Mouse (Mus musculus) thymus, postnatal 36 days (tissue): ENCODE measurements at regions not wholly inside any gene's neighbourhood (a gene's known extent, or its start where the extent isn't known, plus 50 kb on each side); places are given as distances from the start of the nearest gene placed in this dataset.
A peak's percentile ranks its signal among the peaks of the same experiment; 100 is the strongest.

ENCODE experiments used
- DNase-seq, 2 experiments: peaks; one replicate each; pipeline ENCODE4 v3.0.0; 2022; ENCODE audit warnings: mixed read lengths in 2 of 2

DNA sequence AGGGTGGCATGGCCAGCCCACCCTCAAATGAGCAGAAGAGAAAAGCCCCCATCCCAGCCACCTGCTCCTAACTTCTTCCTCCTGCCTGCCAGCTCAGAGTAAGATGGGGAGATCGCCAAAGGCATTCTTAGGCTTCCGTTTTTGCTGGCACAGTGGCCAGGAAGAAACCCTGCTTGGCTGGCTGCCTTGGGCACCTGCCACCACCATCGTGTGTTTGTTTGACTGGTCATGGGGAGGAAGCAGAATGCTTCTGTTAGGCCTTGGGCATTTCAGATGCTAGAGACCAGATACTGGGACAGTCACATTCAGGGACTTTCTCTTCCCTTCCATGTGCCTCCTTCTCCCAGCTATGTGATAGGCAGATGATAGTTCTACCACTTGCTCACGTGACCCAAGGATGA, 1283.7 kb upstream of the A1bg start:
- DNase-seq = no peak

DNA sequence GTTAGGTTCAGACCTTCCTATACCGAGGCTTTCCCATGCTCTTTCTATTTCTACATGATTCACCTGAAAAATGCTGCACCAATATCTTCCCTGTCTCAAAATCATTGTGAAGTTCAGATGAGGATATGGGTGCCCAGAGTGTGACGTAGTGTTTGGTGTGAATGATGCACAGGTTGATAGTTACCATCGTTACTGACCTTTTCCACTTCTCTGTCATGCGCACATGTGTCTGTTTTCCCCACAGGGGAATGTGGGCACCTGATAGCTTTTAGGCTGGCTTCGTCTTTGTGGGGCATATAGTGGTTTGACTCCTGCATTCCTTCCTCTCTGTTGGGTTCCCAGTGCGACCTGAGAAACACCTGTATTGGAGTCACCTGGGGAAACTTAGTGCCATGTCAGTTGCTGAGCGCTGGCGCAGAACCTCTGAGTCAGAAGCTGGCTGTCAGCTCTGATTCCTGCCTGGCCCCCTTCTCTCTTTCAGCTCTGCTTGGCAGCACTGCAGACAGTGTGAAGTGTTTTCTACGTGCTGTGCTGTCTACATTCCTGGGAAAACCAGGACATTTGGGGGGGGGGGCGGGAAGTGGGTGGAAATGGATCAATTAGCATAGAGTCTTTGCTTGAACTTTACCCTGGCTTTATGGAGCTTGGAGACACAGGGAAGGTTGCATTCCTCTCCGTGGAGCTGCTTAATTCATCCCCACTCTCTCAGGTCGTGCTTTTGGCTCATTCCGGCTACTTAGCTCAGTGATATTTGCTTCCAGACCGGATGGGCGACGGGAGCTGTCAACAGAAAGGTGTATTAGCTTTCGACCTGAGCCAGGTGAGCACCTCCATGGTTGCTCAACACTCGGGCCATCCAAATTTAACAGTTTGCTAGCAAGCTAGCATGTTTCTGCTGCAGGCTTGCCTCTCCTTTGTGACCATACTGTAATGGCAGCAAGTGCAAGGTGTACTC, 1281.4 kb upstream of the A1bg start:
- DNase-seq = no peak

DNA sequence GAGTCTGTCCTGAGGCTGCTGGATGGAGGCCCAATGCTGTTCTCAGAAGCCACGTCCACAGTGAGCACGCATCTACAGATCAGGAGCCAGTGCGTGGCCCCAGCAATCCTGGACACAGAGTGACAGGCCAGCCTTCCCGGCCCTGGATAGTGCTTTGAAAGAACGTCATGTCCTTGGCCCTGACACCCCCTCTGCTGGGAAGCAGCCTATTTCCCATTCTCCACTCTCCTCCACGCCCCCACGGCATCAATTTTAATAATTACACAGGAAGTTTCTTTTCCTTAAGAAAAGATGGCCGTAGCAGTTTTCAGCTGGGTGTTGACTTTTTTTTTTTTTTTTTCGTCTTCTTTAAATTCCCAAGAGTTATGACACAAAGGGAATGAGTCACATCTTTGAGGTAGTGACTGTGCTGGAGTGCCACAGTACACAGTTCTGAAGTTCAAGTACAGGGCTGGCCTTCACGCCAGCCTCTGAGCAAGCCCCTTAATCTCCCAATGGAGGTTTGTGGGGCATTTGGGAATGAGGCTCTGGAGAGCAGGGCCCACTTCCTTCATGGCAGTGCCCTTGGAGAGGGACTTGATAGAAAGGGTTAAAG, 1280.1 kb upstream of the A1bg start:
- no peak for DNase-seq

DNA sequence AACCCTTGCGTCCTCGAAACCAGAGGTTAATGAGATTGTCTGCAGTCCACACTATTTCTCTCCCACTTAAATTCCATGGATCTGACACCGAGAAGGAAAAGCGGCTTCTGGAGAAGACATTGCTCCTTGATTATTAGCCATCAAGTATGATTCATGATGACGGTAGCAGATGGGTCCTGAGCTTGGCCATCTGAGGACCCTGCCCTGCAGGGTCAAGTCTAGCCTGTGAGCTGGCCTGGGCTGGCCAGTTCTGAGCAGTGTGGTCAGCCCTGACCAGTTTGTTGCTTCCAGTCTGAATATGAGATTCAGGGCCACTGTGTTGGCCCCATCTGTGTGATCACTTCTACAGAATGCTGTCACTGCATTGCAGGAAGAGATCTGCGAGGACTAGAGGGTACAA, 1275.9 kb upstream of the A1bg start:
- no peak for DNase-seq

DNA sequence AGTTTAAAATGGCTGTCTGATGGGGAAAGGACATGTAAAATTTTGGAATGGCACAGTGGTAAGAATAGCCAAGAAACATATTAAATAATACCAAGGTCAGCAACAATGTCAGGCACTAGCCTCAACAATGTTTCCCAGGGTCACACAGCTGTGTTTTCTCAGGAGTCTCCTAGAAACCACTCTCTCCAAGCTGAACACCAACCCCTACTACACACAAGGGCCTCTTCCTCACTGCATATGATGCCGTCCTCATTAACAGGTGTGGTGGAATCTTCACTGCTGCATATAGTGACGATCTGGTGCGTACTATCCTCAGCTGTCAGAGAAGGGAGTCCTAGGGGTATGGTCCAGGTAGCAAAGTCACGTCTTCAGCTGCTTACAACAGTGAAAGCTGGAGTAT, 1275.4 kb upstream of the A1bg start:
- DNase-seq = no peak

DNA sequence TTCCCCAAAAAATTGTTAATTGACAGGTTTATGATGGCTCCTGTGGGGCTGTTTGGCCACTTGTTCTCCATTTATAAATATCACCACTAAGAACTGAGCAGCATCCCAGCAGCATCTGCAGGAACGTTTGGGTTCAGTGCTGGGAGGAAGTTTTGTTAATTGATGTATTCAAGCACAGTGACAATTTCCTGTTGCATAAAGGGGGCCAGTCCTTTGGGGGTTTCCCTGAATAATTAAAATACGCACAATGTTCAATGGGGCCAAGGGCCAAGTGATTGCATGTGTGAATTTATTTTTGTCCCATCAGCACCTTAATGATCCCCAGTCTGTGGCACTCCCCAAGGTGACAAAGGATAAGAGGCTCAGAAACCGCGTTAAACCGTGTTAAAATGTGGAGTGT, 1272.6 kb upstream of the A1bg start:
- no peak for DNase-seq

DNA sequence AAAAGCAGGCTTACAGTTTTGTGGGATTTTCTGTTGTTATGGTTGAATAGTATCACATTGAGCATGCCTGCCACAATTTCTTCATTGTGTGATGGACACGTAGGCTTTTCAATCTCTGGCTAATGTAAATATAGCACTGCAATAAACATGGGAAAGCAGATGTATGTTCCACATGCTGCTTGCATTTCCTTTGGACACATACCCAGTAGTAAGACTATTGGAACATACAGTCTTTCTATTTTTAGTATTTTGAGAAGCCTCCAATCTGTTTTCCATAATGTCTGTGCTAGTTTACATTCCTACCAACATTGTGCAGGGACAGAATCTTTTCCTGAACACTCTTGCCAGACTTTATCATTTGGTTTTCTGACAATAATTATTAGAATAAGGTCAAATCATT, 1269.9 kb upstream of the A1bg start:
- DNase-seq = no peak

DNA sequence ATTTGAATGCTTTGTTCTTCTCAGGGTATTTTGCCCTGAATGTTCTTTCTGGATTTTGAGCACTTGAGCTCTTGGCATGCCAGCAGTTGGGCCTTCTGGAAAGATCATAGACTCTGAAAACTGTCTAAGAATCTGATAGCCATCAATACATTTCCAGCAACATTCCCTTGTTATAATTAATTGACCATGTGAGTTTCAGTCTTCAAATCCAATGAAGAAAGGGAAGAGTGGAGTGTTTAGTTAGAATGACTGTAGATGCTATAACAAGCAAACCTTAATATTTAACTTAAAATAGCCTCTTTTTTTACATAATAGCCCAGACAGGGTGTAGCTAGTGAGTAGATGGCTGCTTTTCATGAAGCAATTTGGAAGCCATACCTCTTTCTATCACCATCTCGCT, 1268.8 kb upstream of the A1bg start:
- no peak for DNase-seq

DNA sequence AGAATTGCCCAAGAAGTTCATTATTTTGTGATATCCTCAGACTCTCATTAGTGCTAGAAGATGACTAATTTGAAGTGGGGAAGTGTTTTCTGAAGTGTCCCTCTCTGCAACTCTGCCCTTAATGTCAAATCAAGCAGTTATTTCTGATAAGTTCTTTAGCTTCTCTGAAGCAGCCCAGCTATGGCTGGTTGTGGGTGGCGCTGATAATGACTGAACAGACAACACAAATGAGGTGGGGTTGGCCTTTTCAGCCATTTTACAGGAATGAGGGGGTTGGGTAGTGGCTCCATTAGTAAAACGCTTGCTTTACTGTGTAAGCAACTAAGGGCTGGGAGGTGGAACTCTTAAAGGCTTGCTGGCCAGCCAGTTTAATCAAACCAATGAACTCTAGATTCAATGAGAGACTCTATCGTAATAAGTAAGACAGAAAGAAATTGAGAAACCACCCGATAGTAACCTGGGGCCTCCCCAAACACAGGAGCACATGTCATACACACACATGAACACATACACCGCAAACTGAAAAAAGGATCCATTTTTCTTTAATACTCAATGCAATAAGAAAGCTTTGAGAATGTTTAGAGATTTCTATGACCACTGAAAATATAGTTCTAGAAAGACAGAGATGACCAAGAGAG, 1268.3 kb upstream of the A1bg start:
- DNase-seq = no peak

DNA sequence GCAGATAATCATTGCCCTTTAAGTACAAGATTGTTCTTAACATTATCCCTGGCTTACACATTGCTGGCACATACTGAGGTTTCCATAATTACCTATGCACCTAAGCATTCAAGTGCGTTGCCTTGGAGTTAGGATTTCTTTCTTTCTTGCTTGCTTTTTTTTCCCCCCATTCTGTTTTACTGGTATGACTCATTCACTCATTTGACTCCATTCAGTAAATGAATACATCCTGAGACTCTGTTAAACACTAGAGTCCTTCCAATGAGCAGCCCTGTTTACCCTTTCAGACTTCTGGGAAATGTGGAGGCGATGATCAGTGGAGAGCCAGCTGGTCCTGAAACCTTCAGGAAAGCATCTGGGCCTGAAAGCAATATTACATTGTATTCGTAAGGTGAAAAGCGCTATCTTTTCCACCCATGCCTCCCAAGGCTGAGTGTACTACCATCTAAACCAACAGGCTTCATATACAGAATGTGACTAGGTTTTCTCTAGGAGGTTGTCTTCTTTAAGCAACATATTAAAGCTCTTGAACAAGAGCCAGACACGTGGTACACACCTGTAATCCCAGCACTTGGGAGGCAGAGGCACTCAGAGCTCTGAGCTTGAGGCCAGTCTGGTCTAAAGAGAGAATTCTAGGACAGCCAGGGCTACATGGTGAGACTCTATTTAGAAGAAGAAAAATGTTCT, 1267.6 kb upstream of the A1bg start:
- DNase-seq = no peak

DNA sequence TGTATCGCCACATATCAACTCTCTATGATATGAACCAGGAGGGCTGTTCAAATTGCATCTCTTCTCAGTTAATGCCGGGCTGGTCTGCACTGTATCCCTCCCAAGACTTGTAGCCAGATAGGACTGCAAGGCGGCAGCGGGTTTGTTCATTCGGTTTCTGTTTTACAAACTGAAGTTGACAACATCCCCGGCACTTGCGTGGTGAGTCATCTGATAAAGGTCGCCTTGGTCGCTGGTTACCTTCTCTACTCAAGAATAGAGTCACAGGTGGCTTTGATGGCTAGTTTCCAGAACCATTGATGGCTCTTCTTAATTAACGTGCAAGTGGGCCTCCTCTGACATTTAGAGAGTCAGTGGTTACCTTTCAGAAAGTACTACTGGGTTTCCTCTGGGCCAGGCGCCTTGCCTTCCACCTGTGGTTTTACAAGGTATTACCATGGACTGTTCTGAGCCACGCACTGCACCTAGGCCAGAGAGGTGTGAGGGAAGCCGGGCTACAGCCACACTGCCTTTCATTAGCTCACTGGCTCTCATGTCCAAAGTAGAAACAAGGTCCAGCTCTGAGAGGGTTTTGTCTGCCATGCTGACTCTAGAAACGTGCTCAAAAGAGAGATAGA, 1266.9 kb upstream of the A1bg start:
- no peak for DNase-seq

DNA sequence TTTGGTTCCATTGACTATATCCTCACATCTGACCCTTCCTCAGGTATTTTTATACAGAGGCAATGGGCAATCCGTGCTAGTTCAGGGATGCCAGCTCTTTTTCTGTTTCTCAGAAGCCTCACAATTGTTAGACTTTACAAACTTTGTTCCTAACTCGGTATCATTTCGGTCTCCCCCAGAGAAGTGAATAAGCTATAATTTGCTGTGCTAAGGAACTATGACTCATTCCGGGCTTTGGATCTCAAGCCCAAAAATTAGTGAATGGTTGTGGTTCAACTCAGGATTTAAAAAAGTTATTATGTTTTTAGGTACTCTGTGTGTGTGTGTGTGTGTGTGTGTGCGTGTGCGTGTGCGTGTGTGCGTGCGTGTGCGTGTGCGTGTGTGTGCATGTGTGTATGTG, 1263.7 kb upstream of the A1bg start:
- no peak for DNase-seq

DNA sequence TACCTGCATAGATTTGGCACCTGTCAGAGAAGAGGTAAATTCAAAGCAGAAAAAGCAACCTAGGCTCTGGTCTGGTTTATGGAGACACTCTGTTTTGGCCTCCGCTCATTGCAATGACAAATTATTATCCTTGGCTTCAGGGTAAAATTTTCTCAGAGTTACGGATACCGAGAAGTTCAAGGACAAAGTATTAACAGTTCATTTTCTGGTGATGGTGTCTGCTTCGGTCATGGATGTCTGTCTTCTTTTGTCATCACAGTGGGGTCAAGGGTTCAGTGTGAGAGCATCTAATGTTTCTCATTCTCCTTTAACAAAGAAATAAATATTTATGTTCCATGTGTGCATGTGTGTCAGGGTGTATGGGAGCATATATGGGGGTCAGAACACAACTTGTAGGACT, 1261.0 kb upstream of the A1bg start:
- DNase-seq = no peak

DNA sequence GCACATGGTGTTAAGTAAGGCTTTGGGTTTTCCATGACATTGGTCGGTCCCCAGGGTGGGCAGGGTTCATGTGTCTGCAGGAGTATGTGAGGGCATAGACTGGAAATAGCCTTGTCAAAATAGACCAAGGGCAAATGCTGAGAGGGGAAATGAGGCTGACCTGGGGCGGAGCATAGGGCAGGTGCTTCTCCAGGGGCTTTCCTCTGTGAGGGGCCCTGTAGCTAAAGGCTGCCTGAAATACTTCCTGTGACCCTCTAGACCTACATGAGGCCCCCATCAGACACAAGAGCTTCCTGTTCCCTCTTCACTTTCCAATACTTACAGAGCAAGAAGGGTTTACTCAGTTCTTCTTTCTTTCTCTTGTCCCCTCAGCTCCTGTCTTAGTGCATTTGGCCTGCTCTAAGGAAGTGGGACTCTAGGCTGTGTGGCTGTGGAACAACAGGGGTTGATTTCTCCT, 1258.7 kb upstream of the A1bg start:
- DNase-seq = peak; percentile 42 to 62

DNA sequence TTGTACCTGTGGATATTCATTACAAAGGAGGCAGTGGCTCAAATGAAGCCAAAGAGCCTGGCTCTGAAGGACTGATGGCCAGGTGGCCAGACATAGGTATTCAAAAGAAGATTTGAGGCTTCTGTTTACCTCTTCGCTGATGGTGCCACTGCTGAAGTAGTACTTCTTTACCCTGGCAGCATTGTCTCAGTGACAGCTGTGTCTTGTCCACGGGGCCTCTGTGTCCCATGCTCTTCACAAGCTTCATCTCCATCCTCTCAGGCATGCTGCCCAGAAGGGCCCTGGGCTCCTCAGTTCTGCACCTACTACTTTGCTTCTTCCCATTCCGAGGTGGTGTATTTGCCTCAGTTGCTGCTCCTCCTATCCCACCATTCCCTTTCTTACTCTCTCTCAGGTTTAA, 1257.9 kb upstream of the A1bg start:
- DNase-seq = no peak

DNA sequence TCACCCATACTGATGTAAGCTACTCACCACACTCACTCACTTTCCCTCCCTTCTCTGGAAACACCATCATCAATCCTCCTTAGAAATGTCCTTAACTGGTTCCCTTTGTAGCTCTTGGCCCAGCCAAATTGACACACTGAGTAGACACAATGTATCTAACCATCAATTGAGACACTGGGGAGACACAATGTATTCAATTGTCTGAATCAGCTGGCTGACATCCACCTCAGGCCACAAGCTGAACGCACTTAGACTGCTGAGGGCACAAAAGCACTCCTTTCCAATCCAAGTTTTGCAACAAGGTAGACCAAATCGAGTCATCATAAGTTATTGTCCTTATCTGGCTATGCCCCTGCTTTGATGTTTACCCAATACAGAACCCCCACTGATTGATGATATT, 1257.0 kb upstream of the A1bg start:
- no peak for DNase-seq

DNA sequence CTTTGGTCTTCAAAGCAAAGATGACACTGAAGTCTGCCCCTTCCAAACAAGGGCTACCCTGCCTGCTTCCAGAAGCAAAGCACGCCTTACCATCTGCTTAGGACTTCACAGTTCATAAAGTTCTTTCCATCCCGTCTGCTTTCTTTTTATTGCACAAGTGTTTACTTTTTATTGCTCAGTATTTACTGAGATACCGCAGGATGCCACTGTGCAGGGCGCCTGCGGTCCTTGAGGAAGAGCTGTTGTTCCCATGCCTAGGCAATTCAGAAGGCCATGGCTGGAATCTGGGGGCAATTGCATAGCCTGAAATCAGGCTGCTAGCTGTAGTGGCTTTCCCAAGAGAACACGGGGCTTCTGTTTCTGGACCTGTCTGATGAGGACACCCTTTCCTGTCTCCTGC, 1255.8 kb upstream of the A1bg start:
- no peak for DNase-seq

DNA sequence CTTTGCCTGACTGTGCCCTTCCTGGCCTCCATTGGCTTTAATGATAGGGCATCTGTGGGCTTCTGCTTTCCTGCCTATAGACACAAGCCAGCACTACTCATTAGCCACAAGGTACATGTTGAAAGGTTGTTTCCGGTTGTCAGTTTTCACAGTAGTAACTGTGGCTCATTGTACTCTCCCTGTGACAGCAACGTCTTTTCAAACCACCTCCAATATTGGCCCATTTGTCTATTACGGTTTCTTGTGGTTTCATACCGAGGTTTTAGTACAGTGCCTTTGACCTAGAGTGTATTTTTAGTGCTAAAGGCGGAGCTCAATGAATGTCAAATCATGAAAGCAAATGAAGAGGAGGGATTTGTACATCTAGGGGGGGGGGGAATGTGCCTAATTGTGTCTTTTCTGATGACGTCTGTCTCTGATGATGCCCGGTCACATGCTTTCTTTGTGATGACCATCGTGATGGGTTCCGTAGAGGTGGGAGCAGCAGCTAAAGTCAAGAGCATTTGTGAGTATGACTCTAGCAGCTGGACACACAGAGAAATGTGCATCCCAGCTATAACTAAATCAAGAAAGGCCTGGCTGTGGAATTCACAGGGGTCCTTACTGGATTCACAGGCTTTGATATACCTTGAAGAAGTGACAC, 1255.1 kb upstream of the A1bg start:
- no peak for DNase-seq

DNA sequence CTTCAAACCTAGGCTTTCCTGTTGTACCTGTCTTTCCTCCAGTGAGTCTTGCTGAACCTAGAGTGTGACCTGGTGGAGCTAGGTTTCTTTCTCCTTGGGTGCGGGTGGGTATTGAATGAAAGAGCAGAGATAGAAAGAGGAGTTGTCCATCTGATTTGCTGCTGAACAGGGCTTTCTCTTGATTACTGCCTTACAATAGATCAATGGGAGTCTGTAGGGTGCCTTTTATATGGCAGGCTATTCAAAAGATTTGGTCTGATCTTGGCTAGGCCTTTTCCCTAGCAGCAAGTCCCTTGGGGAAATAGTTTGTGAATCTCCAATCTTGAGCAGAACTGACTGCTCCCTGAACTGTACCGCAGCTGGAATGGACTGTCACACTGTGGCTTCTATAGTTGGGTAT, 1253.3 kb upstream of the A1bg start:
- no peak for DNase-seq

DNA sequence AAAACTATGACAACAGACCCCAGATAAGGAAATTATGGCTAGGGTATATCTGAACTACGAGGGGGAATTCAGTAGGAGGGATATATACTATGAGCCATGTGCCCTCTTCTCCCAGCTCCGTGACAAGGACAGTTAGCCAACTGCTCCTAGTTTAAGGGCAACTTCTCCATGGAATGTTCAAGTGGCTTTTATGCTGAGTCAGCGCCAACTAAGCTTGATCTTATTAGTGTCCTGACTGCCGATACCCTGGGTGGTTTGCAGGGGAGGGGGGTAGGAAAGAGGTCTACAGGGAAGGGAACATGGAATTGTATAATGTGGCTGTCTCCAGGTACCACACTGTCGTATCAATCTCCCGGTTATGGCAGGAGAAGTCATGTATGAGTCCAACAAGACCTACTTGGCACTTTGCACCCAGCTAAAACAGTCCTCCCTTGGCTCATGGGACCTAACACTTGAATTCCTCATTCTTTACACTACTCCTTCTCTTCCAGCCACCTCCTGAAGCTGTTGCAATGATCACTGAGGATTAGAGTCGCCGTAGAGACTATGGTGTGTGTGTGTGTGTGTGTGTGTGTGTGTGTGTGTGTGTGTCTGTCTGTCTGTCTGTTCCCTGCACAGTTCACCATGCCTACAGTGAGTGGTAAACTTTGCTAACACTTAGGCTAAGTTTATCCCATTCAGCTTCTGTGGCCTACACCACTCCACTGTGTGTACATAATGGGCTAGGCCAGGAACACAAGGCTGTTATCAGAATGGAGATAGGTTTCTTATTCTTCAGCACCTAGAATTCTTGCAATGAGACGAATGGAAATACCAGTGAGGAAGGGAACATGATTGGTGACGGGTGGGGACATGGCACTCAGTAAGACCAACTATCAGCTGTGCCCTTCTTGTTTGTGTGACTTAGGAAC, 1251.1 kb upstream of the A1bg start:
- DNase-seq = no peak

DNA sequence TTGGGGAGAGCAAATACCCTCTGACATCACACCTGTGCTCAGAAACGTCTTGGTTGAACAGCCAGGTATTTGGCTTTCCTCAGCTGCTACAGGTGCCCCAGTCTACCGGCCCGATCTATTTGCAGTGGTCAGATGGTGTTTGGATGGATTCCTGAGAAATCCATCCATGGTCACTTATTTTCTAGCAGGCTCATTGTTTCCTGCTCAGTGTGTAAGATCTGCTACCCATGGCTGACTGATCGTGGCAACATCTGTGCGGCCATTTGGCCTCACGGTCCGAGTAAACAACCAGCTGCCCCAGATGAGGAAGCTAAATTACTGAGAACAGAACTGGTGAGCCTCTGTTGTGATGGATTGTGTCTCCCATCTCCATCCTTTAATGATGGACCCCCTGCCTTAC, 1248.8 kb upstream of the A1bg start:
- DNase-seq = no peak
